Mouse (Mus musculus) G1E (cell line): Measurements from ENCODE around the gene Pard3b.

Source experiments
- CTCF ChIP-seq: IDR thresholded peaks from 2 replicates; pipeline ENCODE4 v1.5.1; 2012; ENCODE audit warnings: low read depth, low read length, inconsistent platforms, mixed read lengths
- GATA1 ChIP-seq: IDR thresholded peaks from 2 replicates; pipeline ENCODE4 v1.6.1; 2012; ENCODE audit warnings: borderline replicate concordance, low read length, inconsistent platforms, mixed read lengths
- POLR2AphosphoS5 ChIP-seq: IDR thresholded peaks from 2 replicates; pipeline ENCODE4 v1.6.1; 2012; ENCODE audit warnings: low read depth, low read length, inconsistent platforms; ENCODE audit not compliant: insufficient replicate concordance
- TAL1 ChIP-seq: conservative IDR thresholded peaks from 2 replicates; pipeline ENCODE4 v1.6.1; 2012; ENCODE audit warnings: low read depth, low read length, inconsistent platforms, mixed read lengths

DNA sequence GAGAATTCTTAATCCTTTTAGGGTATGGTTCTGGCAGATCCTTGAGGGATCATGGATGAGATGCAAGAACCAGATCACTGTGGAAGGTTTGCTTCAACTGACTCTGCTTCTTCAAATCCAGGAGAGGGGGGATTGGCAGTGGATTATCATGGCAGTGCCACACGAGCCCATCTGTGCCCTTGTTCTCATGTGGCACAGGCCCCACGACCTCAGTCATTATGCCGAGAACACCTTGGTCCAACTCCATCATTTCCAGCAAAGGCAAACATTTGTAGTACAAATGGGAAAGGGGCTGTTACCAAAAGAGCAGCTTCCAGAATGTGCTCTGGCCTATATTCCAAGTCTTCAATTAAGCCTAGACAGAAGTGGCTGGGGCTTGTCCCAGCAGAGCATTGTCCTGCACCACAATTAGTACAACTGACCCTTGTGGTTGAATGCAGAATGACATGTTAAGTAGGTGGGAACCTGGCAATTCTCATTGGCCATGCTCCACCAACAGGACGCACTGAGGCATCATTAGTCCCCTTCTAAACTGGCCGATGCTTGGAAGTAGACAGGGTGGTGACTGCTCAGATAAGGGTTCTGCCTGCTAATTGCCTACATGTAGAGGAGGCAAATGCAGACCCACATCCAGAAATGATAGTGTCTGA is 959.3 kb downstream of the Pard3b start:
- no peak for TF ChIP-seq CTCF
- TF ChIP-seq TAL1 = no peak
- no peak for TF ChIP-seq GATA1
- TF ChIP-seq POLR2AphosphoS5 = no peak
